Mouse (Mus musculus) erythroid progenitor cell, adult 5-6 weeks (primary cell): Measurements from ENCODE around the gene Terb2. TPM values are rescaled to one million over a fixed set of nuclear protein-coding genes. Genes with fewer than 3 reads are reported as not detected.

Experiments
- ATAC-seq: replicated peaks from 2 replicates; pipeline ENCODE4 v1.8.0; 2016; ENCODE audit warnings: moderate number of reproducible peaks, mild to moderate bottlenecking, moderate TSS enrichment, inconsistent platforms; ENCODE audit not compliant: poor library complexity, low FRiP score, severe bottlenecking
- total RNA-seq, 2 experiments: library from RNA; stranded (forward) in 1 of 2; stranded (reverse) in 1 of 2; fragments of 150-400 nt in 1 of 2; fragments of 186-747, 209-891 nt in 1 of 2; gene quantifications; 2 replicates each; pipeline versions ENCODE4 v1.2.3 to v1.2.4; 2015 to 2017; ENCODE audit warnings: low replicate concordance in 2 of 2

Terb2 gene
- total RNA-seq, 2 experiments from 2014 or later, result not detected

GRCm38 (mm10) chr2:122159667-122160066 lies 26.4 kb upstream of the Terb2 start:
- ATAC-seq, result no peak

- peak; percentile 90 for ATAC-seq
These were observed 25.4 kb upstream of the Terb2 start, which contains the start of gene Trim69 for GRCm38 (mm10) chr2:122160680-122161079. Trim69 (plus strand) TSS chr2:122160700.

DNA sequence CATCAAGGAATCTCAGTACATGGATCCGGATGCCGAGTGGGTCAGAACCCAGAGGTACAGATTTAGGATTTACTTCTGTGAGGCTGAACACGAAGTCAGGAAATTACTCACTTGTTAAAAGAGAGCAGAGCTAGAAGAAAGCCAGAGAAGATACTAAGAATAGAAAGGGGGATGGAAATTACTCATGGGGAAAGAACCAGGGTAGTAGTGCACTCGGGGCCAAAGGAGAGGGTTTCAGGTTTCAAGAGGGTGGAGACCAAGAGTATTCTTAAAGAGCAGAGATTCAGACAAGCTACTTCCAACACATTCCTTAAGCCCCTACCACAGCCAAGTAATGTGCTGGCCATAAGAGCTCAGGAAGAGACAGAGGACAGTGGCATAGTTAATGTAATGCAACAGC lies 24.5 kb upstream of the Terb2 start:
- ATAC-seq, result no peak

DNA sequence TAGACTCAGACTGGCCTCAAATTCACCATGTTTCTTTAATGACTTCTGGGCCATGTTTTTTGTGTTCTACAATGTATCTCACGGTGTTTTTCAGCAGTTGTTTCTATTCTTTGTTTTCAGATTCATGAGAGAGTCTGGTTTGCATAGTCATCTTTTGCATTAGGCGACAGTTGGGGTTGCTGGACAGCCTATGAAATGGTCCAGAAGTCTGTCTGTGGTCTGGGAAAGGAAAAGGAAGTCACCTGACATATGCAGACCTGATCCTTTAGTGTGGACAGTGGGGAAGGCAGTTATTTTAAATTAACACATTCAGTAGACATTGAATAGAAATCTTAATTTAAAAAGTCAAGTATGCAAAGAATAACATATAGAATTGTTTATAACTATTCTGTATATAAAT lies 23.5 kb upstream of the Terb2 start:
- no peak for ATAC-seq

DNA sequence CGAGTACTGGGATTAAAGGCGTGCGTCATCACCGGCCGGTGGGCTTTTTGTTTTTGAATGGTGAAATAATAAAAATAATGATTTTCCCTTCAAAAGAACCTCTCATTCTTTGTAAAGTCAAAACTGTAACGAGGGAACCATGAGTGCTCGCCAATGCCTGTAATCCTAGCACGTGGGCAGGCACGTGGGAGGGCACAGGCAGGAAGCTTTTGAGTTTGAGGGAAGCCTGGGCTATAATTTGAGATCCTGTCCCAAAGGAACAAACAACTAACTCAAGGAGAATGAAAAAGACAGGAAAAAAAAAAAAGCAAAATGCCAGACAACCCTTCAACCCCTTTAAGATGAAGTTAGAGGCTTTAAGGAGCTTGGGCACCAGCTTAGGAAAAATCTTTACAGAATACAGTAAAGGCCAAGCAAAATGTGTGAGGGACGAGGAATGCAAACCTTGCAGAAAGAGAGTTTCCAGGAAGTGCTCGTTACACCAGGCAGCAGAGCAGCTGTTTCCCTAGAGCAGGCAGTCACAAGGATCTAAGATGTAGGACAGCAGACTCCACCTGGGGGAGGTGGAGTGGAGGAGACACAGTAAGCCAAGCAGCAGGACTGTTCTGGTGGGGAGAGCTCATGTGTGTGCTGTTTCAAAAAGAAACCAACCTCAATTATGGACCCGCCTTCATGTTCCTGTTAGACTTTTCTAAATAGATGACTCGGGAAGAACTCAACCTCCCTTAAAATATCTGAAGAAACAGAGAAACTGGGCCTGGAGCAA lies 22.5 kb upstream of the Terb2 start:
- ATAC-seq, result no peak

DNA sequence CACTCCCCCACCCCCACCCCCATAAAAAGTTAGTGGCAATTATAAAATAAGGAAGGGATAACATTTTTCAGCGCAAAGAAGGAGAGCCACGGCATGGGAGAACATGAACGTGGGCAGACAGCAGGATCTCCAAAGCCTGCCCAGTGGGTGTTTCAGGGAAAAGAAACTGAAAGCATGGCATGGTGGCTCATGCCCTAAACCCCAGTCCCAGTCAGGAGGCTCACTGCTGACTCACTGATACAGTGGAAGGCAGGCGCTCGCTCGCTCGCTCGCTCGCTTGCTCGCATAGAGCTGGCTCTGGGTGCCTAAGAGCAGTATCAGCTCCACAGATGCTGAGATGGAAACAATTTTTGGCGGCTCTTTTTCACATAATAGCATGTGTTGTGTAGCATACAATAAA lies 21.8 kb upstream of the Terb2 start:
- ATAC-seq, result peak; percentile 50

- ATAC-seq, result no peak
These were observed 14.8 kb upstream of the Terb2 start for GRCm38 (mm10) chr2:122171292-122171691.

DNA sequence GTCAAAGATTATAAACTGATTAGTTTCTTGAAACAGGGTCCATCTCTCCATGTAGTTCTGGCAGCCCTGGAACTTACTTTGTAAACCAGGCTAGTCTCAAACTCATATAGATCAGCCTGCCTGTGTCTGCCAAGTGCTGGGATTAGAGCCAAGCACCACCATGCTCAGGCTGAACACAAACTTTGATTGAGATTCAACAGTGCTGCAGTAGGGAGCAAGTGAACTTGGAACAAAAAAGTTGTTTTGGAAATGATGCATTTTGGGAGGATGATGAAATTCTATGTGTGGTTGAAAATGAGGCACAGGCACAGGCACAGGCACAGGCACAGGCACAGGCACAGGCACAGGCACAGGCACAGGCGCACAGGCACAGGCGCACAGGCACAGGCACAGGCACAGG lies 13.9 kb upstream of the Terb2 start:
- no peak for ATAC-seq

GRCm38 (mm10) chr2:122180051-122180822 lies 5.8 kb upstream of the Terb2 start:
- ATAC-seq, result no peak

- ATAC-seq, result no peak
These were observed 986 bp upstream of the Terb2 start for GRCm38 (mm10) chr2:122185086-122185485.

DNA sequence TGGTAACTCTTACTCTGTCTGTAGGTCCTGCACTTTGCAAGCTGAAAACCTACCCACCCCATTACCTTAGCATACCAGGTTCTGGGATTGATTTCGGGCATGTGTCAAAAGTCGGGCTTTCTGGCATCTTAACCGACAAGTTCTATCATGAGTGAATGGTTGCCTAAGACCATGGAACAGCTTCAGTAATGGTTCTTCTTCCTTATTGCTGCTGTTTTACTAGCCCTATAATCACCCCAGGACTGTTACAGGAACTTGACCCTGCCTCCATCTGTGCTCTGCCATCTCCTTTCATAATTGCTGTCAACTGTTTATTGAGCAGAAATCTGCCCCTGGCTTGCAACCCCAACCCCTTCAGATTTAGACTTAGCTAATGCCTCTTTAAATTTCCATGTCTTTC lies 679 bp downstream of the Terb2 start:
- ATAC-seq, result no peak

- no peak for ATAC-seq
These were observed 5.8 kb downstream of the Terb2 start for GRCm38 (mm10) chr2:122191849-122192248.

DNA sequence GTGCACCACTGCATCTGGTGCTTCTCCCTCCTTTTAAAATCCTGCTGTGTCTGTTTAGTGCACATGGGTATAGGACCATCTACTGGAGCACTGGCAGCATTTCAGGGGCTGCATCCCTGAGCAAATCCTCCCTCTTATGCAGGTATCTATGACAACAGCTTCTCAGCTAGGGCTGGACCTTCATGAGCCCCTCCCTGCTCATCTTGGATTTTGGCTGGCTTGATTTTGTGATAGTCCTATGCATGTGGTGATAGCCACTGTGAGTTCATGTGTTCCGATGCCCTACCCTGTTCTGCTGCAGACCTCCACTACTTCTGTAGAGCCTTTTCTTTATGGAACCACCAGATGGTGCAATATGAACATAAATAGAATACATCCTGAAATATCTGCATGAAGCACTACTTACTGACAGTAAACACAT lies 8.4 kb downstream of the Terb2 start:
- ATAC-seq, result no peak

DNA sequence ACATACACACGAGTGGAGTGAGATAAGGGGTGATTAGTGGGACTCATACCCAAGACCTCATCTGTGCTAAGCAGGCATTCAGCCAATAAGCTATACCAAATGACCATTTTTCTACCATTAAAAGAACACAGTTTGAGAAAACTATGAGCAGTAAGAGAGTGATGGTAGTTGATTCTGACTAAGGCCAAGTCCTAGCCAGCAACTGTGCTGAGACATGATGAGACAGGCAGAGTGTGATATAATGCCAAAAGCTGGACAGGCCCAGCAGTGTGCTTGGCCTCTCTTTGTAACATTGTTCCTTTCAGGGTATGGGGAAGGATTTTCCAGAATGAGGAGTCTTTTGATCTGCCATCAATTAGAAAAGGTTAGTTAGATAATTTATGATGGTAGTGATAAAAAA lies 15.4 kb downstream of the Terb2 start:
- no peak for ATAC-seq

- ATAC-seq, result no peak
These were observed 20.5 kb downstream of the Terb2 start for GRCm38 (mm10) chr2:122206440-122207107.

- ATAC-seq, result no peak
These were observed 24.6 kb downstream of the Terb2 start for GRCm38 (mm10) chr2:122210534-122211228.

GRCm38 (mm10) chr2:122217075-122217474 lies 31.0 kb downstream of the Terb2 start:
- peak; percentile 86 for ATAC-seq

DNA sequence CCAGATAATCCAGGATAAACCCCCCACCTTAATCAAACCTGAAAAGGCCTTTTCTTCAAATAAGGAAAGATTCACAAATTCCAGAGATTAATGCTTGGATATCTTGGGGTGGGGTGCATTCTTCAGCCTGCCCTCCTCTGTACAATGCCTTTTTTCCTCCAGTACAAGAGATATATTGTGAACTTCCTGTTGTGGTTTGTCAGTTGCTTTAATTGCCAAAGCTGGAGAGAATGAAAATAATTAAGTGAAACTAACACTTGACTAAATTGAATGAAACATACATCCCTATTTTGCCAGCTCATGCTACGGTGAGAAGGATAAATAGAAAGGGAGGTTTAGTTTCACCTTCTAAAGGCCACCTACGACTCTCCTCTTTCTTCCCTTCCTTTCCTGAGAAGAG lies 32.2 kb downstream of the Terb2 start:
- ATAC-seq, result no peak

GRCm38 (mm10) chr2:122221378-122221777 lies 35.3 kb downstream of the Terb2 start:
- ATAC-seq, result no peak

GRCm38 (mm10) chr2:122221798-122222197 lies 35.7 kb downstream of the Terb2 start:
- ATAC-seq, result no peak
